Mouse (Mus musculus) ovary, adult 18-20 months (tissue): ENCODE data around the gene Gm20918.
"Not testable (repeated sequence)": the region's sequence is repeated elsewhere in the genome, so short reads cannot be mapped to it uniquely, and the experiment has no call there.

ENCODE experiments used
- DNase-seq: peaks from one replicate; pipeline ENCODE4 v3.0.0; 2022; ENCODE audit warnings: low spot score, mixed read lengths

The Gm20918 gene

GRCm38 (mm10) chrY:5043637-5044036 is at the start of gene Gm20918:
Gm20918 (plus strand) TSS chrY:5043937.
- DNase-seq = not testable (repeated sequence)
